Mouse (Mus musculus) neural tube, embryonic 14.5 days (tissue): Measurements from ENCODE around the gene Lrp1. TPM values are rescaled to one million over a fixed set of nuclear protein-coding genes. Genes with fewer than 3 reads are reported as not detected.

Experiments used
- ATAC-seq: fragments of 200-750 bp; cut with Nextera tagmentation; 2 replicates; pipeline ENCODE4 v1.8.0; 2017; ENCODE audit warnings: low read depth, mild to moderate bottlenecking, moderate TSS enrichment, moderate library complexity
- H3K27ac ChIP-seq: fragments of 300-500 bp; sonication (generic); 2 replicates; pipeline ENCODE4 v1.5.1; 2014; ENCODE audit warnings: low read depth, mild to moderate bottlenecking, control low read depth, low read length, moderate library complexity, mixed read lengths
- H3K27me3 ChIP-seq: fragments of 300-500 bp; sonication (generic); 2 replicates; pipeline ENCODE4 v1.6.1; 2014; ENCODE audit warnings: low read length; ENCODE audit not compliant: control insufficient read depth, insufficient read depth
- H3K36me3 ChIP-seq: fragments of 300-500 bp; sonication (generic); 2 replicates; pipeline ENCODE4 v1.6.1; 2014; ENCODE audit warnings: low read length, mixed read lengths; ENCODE audit not compliant: control insufficient read depth, insufficient read depth
- H3K4me1 ChIP-seq: fragments of 300-500 bp; sonication (generic); 2 replicates; pipeline ENCODE4 v1.6.1; 2014; ENCODE audit warnings: low read length; ENCODE audit not compliant: control insufficient read depth, insufficient read depth
- H3K4me2 ChIP-seq: fragments of 300-500 bp; sonication (generic); 2 replicates; pipeline ENCODE4 v1.6.1; 2014; ENCODE audit warnings: mild to moderate bottlenecking, low read depth, low read length, control low read depth
- H3K4me3 ChIP-seq: fragments of 300-500 bp; sonication (generic); 2 replicates; pipeline ENCODE4 v1.5.1; 2014; ENCODE audit warnings: low read depth, low read length, control low read depth, mixed read lengths
- H3K9ac ChIP-seq: fragments of 300-500 bp; sonication (generic); replicated peaks from 2 replicates; pipeline ENCODE4 v1.6.1; 2014; ENCODE audit warnings: low read depth, mild to moderate bottlenecking, control low read depth, low read length, mixed read lengths
- H3K9me3 ChIP-seq: fragments of 300-500 bp; sonication (generic); 2 replicates; pipeline ENCODE4 v1.6.1; 2016; ENCODE audit warnings: low read length; ENCODE audit not compliant: control insufficient read depth
- WGBS: fragments of 180-500 bp; shearing (Covaris S2); extraction: QIAGEN DNeasy Blood & Tissue Kit; methylation state at CpG from one replicate; pipeline ENCODE4 v1.1.7; 2014; 5-methylcytosine and 5-hydroxymethylcytosine counted together
- polyA plus RNA-seq: library from polyadenylated mRNA; unstranded; fragments of >200 nt; fragmentation: Nextera tagmentation; extraction: Ambion mirVana; gene quantifications from 2 replicates; pipeline ENCODE4 v1.2.1, GENCODE M21; 2014

The Lrp1 gene
- polyA plus RNA-seq, 1 experiment from 2014 or later: 110 TPM

DNA sequence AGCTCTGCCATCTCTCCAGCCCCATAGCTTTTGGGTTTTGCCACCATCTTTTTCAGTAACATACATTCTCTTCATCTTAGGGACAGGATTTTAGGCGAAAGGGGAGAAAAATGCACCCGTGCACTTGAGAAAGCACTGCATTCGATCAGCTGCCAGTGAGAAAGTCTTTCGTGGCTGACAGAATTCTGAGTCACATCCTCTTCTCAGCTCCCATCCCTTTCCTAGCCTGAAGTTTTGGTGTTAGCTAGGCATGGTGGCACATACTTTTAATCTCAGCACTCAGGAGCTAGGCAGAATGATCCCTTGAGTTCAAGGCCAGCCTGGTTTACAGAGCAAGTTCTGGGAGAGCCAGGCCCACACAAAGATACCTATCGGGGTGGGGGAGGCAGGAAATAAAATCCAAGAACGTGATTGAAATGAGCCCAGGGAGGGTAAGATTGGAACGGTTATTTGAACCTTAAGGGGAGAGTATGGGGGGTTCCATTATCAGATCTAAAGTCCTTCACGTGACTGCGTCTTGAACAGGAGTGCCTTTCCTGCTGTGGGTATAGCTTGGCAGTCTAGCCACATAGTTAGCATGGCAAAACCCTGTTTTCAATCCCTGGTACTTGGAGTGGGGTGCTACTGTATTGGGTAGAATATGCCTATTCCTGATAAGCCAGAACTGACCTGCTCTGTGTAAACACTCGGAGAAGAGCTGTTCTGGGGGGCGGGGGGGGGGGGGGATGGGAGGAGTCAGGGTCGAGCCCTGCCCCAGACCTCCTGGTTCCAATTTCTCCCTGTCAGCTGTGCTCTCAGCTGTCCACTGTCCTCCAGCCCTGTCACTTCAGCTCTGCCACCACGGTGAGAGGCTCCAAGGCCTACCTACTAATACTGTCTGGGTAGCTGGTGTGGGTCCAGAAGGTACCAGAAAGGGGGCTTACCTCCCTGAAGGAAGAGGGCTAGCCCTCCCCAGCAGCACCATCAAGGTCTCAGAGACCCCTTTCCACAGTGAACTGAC, 119.8 kb downstream of the Lrp1 start, which contains the start of gene Stac3:
Gene Stac3, plus strand, starts transcription at position 793 of the 1,000 bp plus-strand sequence.
- 77% methylated on average over 13 of the region's 13 CpGs for WGBS
- no peak within 1 kb of the TSS for H3K4me2 ChIP-seq
- H3K4me1 ChIP-seq: no peaks in the 10 kb centered on the region
- peaks cover 35% of the 10 kb centered on the region for H3K36me3 ChIP-seq
- H3K27ac ChIP-seq: no peak within 1 kb of the TSS
- no peak for ATAC-seq
- no peak within 1 kb of the TSS for H3K9ac ChIP-seq
- no peaks in the 10 kb centered on the region for H3K9me3 ChIP-seq
- no peak within 1 kb of the TSS for H3K4me3 ChIP-seq
- H3K27me3 ChIP-seq: no peaks in the 10 kb centered on the region

GRCm38 (mm10) chr10:127500042-127500441, 120.9 kb downstream of the Lrp1 start:
- ATAC-seq: no peak
- no peaks in the 10 kb centered on the region for H3K4me1 ChIP-seq
- H3K27me3 ChIP-seq: no peaks in the 10 kb centered on the region
- 91% methylated on average over 4 of the region's 4 CpGs for WGBS
- no peak overlapping the region for H3K27ac ChIP-seq
- no peak overlapping the region for H3K9ac ChIP-seq
- H3K9me3 ChIP-seq: no peaks in the 10 kb centered on the region
- H3K4me3 ChIP-seq: no peak overlapping the region
- H3K4me2 ChIP-seq: no peak overlapping the region
- H3K36me3 ChIP-seq: peaks cover 44% of the 10 kb centered on the region

GRCm38 (mm10) chr10:127499516-127499915, 121.4 kb downstream of the Lrp1 start:
- Histone ChIP-seq H3K9me3 (no peaks in the 10 kb centered on the region), H3K9ac (no peak overlapping the region), H3K27me3 (no peaks in the 10 kb centered on the region), H3K36me3 (peaks cover 46% of the 10 kb centered on the region), H3K4me1 (no peaks in the 10 kb centered on the region), H3K4me3 (no peak overlapping the region), H3K27ac (no peak overlapping the region), H3K4me2 (no peak overlapping the region)
- WGBS: 78% methylated on average over 5 of the region's 5 CpGs
- ATAC-seq: no peak

DNA sequence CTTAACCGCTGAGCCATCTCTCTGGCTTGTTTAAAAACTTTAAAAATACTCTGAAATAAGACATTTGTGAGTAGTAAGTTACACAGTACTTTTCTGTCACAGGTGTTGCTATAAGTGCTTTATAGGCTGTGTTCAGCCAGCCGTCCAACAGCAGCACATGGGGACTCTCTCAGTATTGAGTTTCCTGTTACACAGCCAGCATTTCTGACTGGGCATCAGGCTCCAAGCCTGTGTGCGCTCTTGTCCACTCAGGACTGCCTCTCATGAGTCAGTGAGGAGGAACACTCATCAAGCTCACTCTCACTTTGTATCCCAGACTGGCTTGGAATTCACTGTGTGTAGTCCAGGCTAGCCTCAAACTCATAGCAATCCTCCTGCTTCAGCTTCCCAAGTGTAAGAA, 124.8 kb downstream of the Lrp1 start:
- H3K36me3 ChIP-seq: peaks cover 53% of the 10 kb centered on the region
- H3K4me2 ChIP-seq: no peak overlapping the region
- H3K4me3 ChIP-seq: no peak overlapping the region
- H3K9me3 ChIP-seq: no peaks in the 10 kb centered on the region
- no peak for ATAC-seq
- peaks cover 3% of the 10 kb centered on the region; the same call in 1 of the 2 replicates for H3K4me1 ChIP-seq
- no peaks in the 10 kb centered on the region for H3K27me3 ChIP-seq
- H3K27ac ChIP-seq: no peak overlapping the region
- 96% methylated on average over 3 of the region's 3 CpGs for WGBS
- H3K9ac ChIP-seq: no peak overlapping the region

GRCm38 (mm10) chr10:127492118-127492517, 128.8 kb downstream of the Lrp1 start:
- Histone ChIP-seq H3K4me2 (no peak overlapping the region), H3K27me3 (no peaks in the 10 kb centered on the region), H3K9me3 (no peaks in the 10 kb centered on the region), H3K4me3 (no peak overlapping the region), H3K36me3 (peaks cover 27% of the 10 kb centered on the region), H3K9ac (no peak overlapping the region), H3K4me1 (peaks cover 17% of the 10 kb centered on the region; the same call in 1 of the 2 replicates), H3K27ac (no peak overlapping the region)
- WGBS: 90% methylated on average over 3 of the region's 3 CpGs
- no peak for ATAC-seq

DNA sequence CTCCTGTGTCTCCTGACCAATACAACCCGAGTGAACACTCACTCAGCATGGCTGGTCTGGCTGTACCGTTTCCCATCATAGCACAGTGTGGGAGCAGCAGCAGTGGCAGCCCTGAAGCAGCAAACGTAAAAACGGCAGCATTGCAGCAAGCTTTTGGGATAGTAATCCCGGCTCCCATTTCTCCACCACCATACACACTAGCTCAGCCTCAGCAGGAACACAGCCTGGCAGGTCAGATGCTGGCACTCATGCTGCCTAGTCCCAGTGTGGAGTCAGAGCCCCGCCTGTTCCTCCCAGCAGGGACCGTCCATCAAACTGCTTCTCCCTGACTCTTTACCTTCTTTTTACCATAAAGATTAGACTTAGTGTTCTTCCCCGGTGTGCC, 129.8 kb downstream of the Lrp1 start:
- no peaks in the 10 kb centered on the region for H3K27me3 ChIP-seq
- 56% methylated on average over 8 of the region's 8 CpGs for WGBS
- H3K4me1 ChIP-seq: peaks cover 17% of the 10 kb centered on the region; the same call in 1 of the 2 replicates
- ATAC-seq: peak; percentile 44; the same call in 1 of the 2 replicates
- H3K9ac ChIP-seq: no peak overlapping the region
- no peaks in the 10 kb centered on the region for H3K9me3 ChIP-seq
- no peak overlapping the region for H3K4me3 ChIP-seq
- peaks cover 21% of the 10 kb centered on the region; the same call in 1 of the 2 replicates for H3K36me3 ChIP-seq
- H3K27ac ChIP-seq: peak overlapping the region; percentile 76
- no peak overlapping the region for H3K4me2 ChIP-seq

DNA sequence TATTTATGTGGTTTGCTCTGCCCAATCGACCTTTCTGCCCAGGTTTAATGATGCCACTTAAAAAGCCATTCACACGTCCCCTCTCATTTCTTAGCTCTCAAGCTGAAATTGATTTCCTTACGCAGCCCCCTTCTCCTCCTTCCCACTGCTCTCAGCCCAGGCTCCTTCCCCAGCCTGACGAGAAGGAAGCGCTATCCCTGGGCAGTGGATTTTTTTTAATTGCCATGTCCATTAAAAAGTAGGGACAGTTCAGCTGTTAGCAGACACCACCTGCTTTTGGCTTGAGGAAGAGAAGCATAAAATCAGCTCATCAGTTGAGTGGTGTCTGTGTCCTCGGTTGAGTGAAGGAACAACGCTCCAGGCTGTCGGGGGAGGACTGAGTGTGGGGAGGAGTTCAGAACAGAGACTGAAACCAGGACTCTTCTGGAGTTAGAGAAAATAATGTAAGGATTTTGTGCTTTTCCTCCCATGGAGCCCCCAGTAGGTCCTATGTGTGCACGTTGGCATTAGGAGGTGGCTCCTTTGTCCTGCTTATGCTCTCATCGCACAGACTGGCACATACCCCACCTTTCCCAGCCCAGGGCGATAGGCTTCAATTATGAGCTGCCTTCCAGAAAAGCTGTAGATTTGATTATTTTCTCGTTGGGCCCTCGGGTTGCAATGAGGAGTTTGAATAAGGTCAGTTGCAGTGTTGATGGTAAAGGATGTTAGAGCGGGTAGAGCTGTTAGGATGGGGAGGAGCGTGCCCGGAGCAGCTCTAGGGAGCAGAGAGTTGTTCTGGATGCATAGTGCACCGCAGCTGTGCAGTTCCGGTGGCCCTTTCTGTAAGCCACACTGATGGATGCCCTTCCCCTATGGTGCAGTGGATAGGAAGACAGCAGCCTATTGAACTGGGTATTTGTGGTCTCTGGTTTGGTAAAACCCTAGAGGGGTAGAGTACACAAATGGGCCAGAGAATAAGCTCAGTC, 130.5 kb downstream of the Lrp1 start:
- Histone ChIP-seq H3K4me3 (no peak overlapping the region), H3K4me1 (peaks cover 17% of the 10 kb centered on the region; the same call in 1 of the 2 replicates), H3K36me3 (peaks cover 19% of the 10 kb centered on the region), H3K27ac (peak overlapping the region; percentile 76), H3K4me2 (no peak overlapping the region), H3K27me3 (no peaks in the 10 kb centered on the region), H3K9ac (no peak overlapping the region), H3K9me3 (no peaks in the 10 kb centered on the region)
- WGBS: 51% methylated on average over 18 of the region's 18 CpGs
- ATAC-seq: peak; percentile 34; the same call in 1 of the 2 replicates

DNA sequence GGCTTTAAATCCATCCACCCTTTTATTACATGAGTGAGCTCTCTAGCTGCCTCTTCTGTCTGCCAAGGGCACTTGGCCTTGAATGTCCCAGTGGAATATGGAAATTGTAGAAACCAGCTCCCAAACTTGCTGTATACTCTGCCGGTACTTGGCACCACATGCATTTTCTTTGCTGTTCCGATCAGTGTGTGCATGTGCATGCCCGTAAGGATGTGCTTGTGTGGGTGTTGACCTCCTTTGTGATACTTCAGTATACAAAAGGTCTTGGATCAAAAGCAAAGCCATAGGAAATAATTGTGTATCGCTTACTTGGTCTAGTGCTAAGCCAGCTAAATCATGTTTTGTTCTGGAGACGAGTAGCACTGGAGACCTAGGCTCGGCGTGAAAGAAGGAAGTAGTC, 132.1 kb downstream of the Lrp1 start:
- no peak for ATAC-seq
- Histone ChIP-seq H3K4me3 (no peak overlapping the region), H3K27me3 (no peaks in the 10 kb centered on the region), H3K36me3 (peaks cover 27% of the 10 kb centered on the region), H3K9ac (no peak overlapping the region), H3K9me3 (no peaks in the 10 kb centered on the region), H3K4me1 (peaks cover 17% of the 10 kb centered on the region; the same call in 1 of the 2 replicates), H3K4me2 (no peak overlapping the region), H3K27ac (no peak overlapping the region)
- 73% methylated on average over 7 of the region's 7 CpGs for WGBS
